Mouse (Mus musculus) regulatory T cell (primary cell): ENCODE results near the gene Clptm1l.

Experiments
- in situ Hi-C: fragments of 300-600 bp; cut with MboI, MseI; formaldehyde crosslinking; loops from one replicate; pipeline ENCODE4 v1.15.1; 2025; ENCODE audit warnings: high pct_unique_total_duplicates

Clptm1l gene

GRCm38 (mm10) chr13:73658953-73659352 lies 55.1 kb downstream of the Clptm1l start:
- in situ Hi-C loops = no loop called here

DNA sequence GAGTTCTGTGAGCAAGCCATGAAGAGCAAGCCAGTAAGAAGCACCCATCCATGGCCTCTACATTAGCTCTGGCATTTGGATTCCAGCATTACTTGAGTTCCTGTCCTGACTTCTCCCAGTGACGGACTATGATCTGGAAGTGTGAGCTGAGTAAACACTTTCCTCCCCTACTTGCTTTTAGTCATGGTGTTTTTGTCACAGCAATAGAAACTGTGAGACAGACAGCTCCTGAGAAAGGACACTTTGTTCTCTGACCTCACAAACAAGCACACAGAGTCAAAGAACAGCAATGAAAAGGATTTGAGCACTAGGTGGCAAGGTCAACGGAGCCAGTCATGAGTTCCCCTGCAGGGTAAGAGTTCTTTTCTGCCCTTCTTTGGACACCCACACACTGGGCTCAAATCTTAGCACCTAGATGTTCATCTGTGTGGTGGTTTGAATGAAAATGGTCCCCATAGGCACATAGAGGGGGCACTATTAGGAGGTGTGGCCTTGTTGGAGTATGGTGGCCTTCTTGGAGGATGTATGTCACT lies 56.4 kb downstream of the Clptm1l start:
- in situ Hi-C loops = no loop called here
